Mouse (Mus musculus) embryonic fibroblast, embryonic 13.5 days (primary cell): ENCODE measurements at regions not wholly inside any gene's neighbourhood (a gene's known extent, or its start where the extent isn't known, plus 50 kb on each side); places are given as distances from the start of the nearest gene placed in this dataset.

ENCODE experiments used
- CTCF ChIP-seq: IDR thresholded peaks from 2 replicates; pipeline ENCODE4 v1.5.1; 2011; ENCODE audit warnings: mild to moderate bottlenecking, control low read depth, low read length, moderate library complexity, borderline replicate concordance; ENCODE audit not compliant: insufficient read depth
- POLR2A ChIP-seq: IDR thresholded peaks from 2 replicates; pipeline ENCODE4 v1.6.1; 2011; ENCODE audit warnings: low read depth, mild to moderate bottlenecking, control low read depth, low read length, moderate library complexity

DNA sequence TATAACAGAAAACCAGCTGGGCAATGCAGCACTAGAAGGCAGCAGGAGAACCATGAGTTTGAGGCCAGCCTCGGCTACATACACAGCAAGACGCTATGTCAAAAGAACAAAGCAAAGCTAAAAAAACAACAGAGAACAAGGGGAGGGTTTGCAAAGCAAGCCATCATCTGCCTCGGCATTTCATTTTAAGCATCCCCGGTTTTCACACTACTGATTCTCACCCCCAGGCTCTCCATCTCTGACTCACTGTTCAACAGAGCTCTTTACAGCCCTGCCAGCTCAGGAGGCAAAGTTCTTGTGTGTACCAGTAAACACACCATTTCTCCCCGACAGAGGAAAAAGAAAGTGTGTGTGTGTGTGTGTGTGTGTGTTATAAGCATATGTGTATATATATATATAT lies 571.6 kb upstream of the Gm10131 start:
- TF ChIP-seq CTCF (no peak), POLR2A (no peak)
